Mouse (Mus musculus) large intestine, adult 2 months (tissue): ENCODE data around the gene Serpind1. TPM values are rescaled to one million over a fixed set of nuclear protein-coding genes. Genes with fewer than 3 reads are reported as not detected.

Experiments
- DNase-seq: peaks from one replicate; pipeline ENCODE4 v3.0.0-alpha.2; 2012; ENCODE audit warnings: low read depth, low spot score
- WGBS: fragments of 180-500 bp; shearing (Covaris S2); methylation state at CpG from one replicate; pipeline ENCODE4 v1.1.7; 2018; 5-methylcytosine and 5-hydroxymethylcytosine counted together
- polyA plus RNA-seq: library from polyadenylated mRNA; depleted of rRNA; stranded (reverse); fragments of >200 nt; gene quantifications from 2 replicates; pipeline ENCODE4 v1.2.3, GENCODE M21; 2012; rRNA removed

The Serpind1 gene
- polyA plus RNA-seq, 1 experiment = 0.19 TPM

DNA sequence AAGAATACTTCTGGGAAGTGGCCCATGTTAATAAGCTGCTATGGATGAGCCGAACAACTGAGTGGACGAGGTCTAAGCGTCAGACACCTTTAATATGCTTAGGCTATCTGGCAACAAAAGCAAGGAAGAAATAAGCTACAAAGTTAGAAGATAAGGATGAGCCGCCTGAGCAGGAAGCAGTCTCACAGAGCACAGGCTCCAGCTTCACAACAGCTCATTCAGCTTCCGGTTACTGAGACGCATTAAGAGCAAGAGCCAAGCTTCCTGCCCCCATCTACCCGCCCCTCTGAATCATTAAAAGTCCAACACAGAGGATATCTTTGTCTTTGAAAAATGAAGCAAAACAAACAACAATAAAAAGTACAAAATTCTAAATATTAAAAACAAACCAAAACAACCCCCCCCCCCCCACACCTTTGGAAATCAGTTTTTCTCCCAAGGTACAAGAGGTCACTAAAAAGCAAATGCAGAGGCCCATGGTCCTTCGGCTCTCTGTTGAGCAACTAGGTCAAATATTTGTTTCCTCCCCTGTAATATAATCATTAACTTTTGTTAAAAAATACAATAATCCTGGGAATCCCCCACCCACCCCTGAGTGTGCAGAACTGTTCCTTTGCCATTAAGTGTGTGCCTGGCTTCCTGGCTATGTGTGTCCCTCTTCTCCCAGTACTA is 14.1 kb downstream of the Serpind1 start:
- no peak for DNase-seq
- WGBS = 55% methylated on average over 8 of the region's 8 CpGs

DNA sequence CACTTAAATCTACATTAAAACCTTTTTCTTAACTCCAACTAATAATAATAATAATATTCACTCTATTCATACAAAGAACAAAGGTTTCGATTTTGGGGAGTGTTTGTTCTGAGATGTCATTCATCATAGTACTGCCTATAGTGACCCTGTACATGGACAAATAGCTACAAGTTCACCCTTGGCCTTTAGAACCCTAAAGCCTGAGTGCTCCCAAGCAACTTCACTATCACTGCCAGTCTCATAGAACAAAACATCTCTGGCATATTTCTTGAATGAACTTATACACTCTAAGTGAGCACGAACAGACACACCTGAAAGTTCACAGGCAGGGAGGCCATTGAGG is 14.6 kb downstream of the Serpind1 start:
- no peak for DNase-seq
- 81% methylated on average over 2 of the region's 2 CpGs for WGBS

DNA sequence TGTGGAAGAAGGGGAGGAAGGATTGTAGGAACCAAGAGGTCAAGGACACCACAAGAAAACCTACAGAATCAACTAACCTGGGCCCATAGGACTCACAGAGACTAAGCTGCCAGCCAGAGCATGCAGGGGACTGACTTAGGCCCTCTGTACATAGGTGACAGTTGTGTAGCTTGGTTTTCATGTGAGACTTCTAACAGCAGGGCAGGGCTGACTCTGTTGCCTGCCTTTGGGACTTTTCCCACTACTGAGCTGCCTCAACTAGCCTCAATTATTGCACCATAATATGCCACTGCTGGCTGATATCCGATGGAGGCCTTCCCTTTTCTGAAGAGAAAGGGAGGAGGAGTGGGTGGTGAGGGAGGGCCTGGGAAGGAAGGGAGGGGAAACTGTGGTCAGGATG is 15.6 kb downstream of the Serpind1 start:
- no peak for DNase-seq
- WGBS = 64% methylated on average over 1 of the region's 1 CpGs

DNA sequence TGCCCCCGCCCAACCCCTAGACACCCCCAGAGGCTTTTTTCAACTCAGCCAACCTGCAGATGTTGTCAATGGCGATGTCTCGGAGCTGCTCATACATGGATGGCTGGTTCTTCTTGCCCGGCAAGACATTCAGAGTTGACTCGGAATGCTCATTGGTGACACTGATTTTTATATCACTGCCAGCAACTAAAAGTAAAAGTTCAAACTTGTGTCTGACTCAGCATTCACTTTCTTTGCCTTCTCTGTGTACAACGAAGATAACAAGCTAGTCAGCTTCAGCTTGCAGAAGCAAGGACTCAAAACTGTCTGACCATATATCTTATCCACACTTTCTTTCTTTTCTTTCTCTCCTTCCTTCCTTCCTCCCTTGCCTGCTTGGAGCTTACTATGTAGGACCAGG is 24.9 kb downstream of the Serpind1 start:
- 90% methylated on average over 6 of the region's 6 CpGs for WGBS

DNA sequence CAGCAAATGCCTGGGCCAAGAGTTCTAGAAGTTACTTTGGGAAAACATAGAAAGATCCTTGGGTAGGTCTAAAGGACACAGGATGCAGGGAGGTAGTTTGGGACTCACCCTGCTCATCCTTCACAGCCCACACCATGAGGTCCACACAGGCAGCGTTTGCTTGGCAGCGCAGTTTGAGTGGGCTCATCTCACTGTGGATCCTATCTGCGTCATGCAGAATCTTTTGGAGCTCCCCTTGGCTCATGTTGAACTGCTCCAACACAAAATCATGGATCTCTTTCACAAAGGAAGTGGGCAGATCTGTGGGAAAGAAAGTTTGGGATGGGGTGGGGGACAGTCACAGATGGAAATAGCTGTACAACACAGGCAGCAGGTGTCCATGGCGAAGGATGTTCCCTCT is 27.6 kb downstream of the Serpind1 start:
- 97% methylated on average over 4 of the region's 4 CpGs for WGBS
- no peak for DNase-seq

More for the DNA sequence above, 24.9 kb downstream of the Serpind1 start:
- DNase-seq = no peak

DNA sequence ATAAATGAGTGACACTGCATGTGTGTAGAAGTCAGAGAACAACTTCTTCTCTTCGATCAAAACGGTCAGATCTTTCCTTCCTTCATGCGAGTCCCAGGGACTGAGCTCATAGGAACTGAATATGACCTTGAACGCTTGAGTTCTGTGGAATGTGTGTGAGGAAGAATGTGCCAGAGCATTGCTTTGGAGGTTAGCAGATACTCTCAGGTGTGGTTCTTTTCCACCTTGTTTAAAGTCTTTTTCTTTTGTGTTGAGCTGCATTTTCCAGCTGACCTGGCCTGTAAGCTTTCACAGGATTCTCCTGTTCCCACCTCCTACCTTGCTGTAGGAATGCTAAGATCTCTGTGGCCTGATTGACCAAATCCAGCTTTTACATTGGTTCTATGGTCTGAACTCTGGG is 51.1 kb downstream of the Serpind1 start:
- 84% methylated on average over 4 of the region's 4 CpGs for WGBS
- DNase-seq = no peak

DNA sequence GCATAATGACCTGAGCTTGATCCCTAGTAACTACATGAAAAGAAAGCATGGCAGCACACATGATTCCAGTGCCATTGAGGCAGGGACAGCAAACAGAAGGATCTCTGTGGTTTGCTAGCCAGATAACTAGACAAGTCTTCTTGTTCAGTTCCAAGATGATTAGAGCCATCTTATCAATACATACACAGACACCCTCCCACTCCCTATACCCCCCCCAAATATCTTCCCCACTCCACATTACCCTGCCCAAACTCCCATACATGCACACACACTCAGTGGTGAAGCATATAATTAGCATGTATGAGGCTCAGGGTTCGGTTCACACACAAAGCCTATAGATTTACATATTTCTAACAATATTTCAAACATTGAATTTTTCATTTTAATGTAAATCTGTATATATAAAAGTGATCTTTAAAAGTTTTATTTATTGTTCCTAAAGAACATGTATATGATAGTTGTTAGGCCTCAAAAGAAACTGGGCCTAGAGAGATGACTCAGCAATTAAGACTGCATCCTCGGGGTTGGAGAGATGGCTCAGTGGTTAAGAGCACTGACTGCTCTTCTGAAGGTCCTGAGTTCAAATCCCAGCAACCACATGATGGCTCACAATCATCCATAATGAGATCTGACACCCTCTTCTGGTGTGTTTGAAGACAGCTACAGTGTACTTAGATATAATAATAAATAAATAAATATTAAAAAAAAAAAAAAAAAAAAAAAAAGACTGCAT is 52.6 kb downstream of the Serpind1 start:
- no peak for DNase-seq
- 85% methylated on average over 2 of the region's 2 CpGs for WGBS

DNA sequence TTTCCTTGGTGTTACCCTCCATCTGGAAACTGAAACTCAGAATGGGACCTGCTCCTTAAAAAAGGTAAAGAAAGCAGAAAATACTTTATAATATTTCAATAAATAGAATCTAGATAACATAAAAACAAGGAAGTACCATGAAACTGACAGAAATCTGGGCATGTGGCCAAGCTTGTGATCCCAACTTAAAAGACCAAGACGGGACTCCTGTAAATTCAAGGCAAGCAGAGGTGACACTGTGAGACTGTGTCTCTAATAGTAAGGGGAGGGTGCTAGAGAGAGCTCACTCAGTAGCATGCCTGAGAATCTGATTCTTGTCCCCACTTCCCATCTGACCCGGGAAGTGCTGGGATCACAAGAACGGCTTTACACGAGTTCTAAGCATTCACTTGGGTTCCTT is 61.6 kb downstream of the Serpind1 start:
- DNase-seq = no peak
- 19% methylated on average over 4 of the region's 4 CpGs for WGBS

Other genes with a start within 250 kb of the Serpind1 start
- 68.5 and 95.8 TPM in 2 replicates for gene Ppil2, start 220.1 kb upstream of the Serpind1 start, polyA plus RNA-seq
- gene 2610318N02Rik, start 206.2 kb upstream of the Serpind1 start, polyA plus RNA-seq = 18.0 and 21.9 TPM in 2 replicates
- gene Sdf2l1, start 199.0 kb upstream of the Serpind1 start, polyA plus RNA-seq = 105 and 107 TPM in 2 replicates
- 43.3 and 47.3 TPM in 2 replicates for gene Ydjc, start 186.8 kb upstream of the Serpind1 start, polyA plus RNA-seq
- gene Ccdc116, start 184.1 kb upstream of the Serpind1 start, polyA plus RNA-seq = 13.5 and 17.3 TPM in 2 replicates
- 60.7 and 63.3 TPM in 2 replicates for gene Ube2l3, start 128.7 kb upstream of the Serpind1 start, polyA plus RNA-seq
- 0.05 and 0.15 TPM in 2 replicates for gene Rimbp3, start 122.8 kb upstream of the Serpind1 start, polyA plus RNA-seq
- gene Hic2, start 97.8 kb upstream of the Serpind1 start, polyA plus RNA-seq = 1.5 and 2.4 TPM in 2 replicates
- gene Tmem191c, start 55.3 kb upstream of the Serpind1 start, polyA plus RNA-seq = 5.3 and 7.3 TPM in 2 replicates
- gene Snap29, start 74.6 kb downstream of the Serpind1 start, polyA plus RNA-seq = 8.2 and 8.8 TPM in 2 replicates
- 54.5 and 56.9 TPM in 2 replicates for gene Pi4ka, start 74.9 kb downstream of the Serpind1 start, polyA plus RNA-seq
- 15.3 and 32.4 TPM in 2 replicates for gene Crkl, start 120.6 kb downstream of the Serpind1 start, polyA plus RNA-seq
- 0.89 and 1.2 TPM in 2 replicates for gene Aifm3, start 158.2 kb downstream of the Serpind1 start, polyA plus RNA-seq
- gene Lztr1, start 177.3 kb downstream of the Serpind1 start, polyA plus RNA-seq = 137 and 160 TPM in 2 replicates
- 67.3 and 70.7 TPM in 2 replicates for gene Thap7, start 199.8 kb downstream of the Serpind1 start, polyA plus RNA-seq
- gene Lrrc74b, start 229.9 kb downstream of the Serpind1 start, polyA plus RNA-seq = 0.10 and 0.11 TPM in 2 replicates
- gene P2rx6, start 230.5 kb downstream of the Serpind1 start, polyA plus RNA-seq = 2.4 and 2.6 TPM in 2 replicates